Mouse (Mus musculus) heart, adult 2 months (tissue): ENCODE measurements at regions not wholly inside any gene's neighbourhood (a gene's known extent, or its start where the extent isn't known, plus 50 kb on each side); places are given as distances from the start of the nearest gene placed in this dataset.

Experiments
- DNase-seq, 2 experiments: peaks; one replicate each; pipeline ENCODE4 v3.0.0; 2021
- H3K27ac ChIP-seq: fragments of 200-600 bp; 2 replicates; pipeline ENCODE4 v1.8.1; 2022
- H3K27me3 ChIP-seq: fragments of 200-500 bp; 2 replicates; pipeline ENCODE4 v1.6.1; 2012; ENCODE audit warnings: mild to moderate bottlenecking, low read length, inconsistent platforms, mixed read lengths; ENCODE audit not compliant: control insufficient read depth, insufficient read depth
- H3K36me3 ChIP-seq: fragments of 200-500 bp; 2 replicates; pipeline ENCODE4 v1.6.1; 2012; ENCODE audit warnings: low read length, inconsistent platforms; ENCODE audit not compliant: control insufficient read depth, insufficient read depth
- H3K4me1 ChIP-seq: fragments of 200-500 bp; 2 replicates; pipeline ENCODE4 v1.6.1; 2011; ENCODE audit warnings: low read length; ENCODE audit not compliant: control insufficient read depth, insufficient read depth
- H3K4me3 ChIP-seq: fragments of 200-600 bp; 2 replicates; pipeline ENCODE4 v1.8.1; 2022
- H3K79me2 ChIP-seq: fragments of 200-500 bp; replicated peaks from 2 replicates; pipeline ENCODE4 v1.6.1; 2012; ENCODE audit warnings: mild to moderate bottlenecking, inconsistent platforms, low read length, moderate library complexity, mixed read lengths; ENCODE audit not compliant: control insufficient read depth, insufficient read depth
- H3K9ac ChIP-seq: fragments of 200-500 bp; 2 replicates; pipeline ENCODE4 v1.6.1; 2012; ENCODE audit warnings: low read depth, mild to moderate bottlenecking, control low read depth, inconsistent platforms, low read length, mixed read lengths
- CTCF ChIP-seq: fragments of 200-600 bp; IDR thresholded peaks from 2 replicates; pipeline ENCODE4 v1.8.1; 2022; ENCODE audit warnings: antibody characterized with exemption, mild to moderate bottlenecking, moderate library complexity
- EP300 ChIP-seq: fragments of 200-500 bp; IDR thresholded peaks from 2 replicates; pipeline ENCODE4 v1.6.1; 2011; ENCODE audit warnings: low read depth, low read length, control low read depth; ENCODE audit not compliant: insufficient read depth
- POLR2A ChIP-seq: fragments of 200-500 bp; IDR thresholded peaks from 2 replicates; pipeline ENCODE4 v1.6.1; 2011; ENCODE audit warnings: mild to moderate bottlenecking, low read depth, low read length, control low read depth; ENCODE audit not compliant: insufficient read depth
- WGBS: fragments of 180-500 bp; shearing (Covaris S2); methylation state at CpG from one replicate; pipeline ENCODE4 v1.1.7; 2018; 5-methylcytosine and 5-hydroxymethylcytosine counted together
- intact Hi-C: fragments of 180-260 bp; cut with DNase I; formaldehyde crosslinking; loops from one replicate; pipeline ENCODE4 v1.15.1; 2025

DNA sequence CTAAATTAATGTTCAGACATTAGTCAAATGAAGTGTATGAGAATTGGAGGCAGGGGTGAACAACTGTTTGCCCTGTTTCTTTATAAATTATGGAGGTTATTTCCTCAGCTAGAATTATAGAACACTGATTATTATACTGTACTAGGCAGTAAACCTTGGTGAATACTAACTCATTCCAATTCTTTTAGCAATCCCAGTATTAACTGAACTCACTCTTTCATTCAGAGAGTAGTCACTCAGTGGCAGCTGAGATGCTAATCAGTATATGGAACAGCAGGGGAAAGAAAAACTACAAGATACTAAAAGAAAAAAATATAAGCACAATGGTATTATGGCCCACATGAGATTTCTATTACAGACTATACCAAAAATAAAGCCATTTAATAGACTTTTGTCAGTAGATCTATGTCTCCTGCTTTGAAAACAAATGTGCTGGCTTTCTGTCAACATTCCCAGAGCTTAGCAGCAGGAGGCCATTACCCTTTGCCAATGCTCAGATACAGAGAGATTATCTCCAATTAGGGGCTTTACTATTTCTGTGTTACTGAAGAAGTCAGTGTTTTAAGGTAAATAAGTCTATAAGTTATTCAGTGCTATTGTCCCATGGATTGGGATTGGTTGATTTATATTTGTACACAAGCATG, 473.3 kb upstream of the Arrdc3 start:
- TF ChIP-seq POLR2A (no peak), EP300 (no peak), CTCF (no peak)
- intact Hi-C loops = no loop called here
- H3K36me3 ChIP-seq = no peaks in the 10 kb centered on the region

DNA sequence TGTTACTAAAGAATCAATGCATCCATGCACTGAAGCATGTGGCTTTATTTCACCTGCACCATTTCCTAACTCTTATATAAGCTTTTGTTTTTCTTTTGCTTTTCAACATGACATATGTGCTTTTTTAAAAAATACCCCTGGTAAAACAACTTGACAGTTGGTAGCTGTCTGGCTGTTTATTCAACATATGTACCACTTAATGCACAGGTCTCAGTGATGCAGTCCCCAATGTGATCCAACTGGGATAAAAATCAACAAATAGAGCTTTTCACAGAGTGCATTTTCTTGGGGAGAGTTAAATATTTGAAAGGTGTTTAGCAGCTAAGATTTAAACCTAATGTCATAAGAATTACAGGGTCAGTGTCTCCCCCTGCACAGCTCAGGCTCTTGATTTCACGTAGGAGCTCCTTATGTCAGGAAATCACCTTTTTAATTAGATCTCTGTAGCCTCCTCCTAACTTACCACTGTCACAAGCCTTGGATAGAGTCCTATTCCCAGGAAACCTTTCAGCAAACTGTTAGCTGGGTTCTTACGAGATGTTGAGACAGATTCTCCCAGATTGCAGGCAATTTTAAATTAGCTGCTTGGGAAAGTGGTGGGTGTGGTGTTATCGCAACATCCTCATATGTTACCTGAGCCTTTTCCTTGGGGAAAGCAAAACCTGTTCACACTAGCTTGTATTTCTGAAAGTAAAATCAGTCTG, 464.6 kb upstream of the Arrdc3 start:
- TF ChIP-seq EP300 (no peak), CTCF (no peak), POLR2A (no peak)

More for the DNA sequence above, 473.3 kb upstream of the Arrdc3 start:
- Histone ChIP-seq H3K27ac (no peak overlapping the region), H3K9ac (no peak overlapping the region), H3K4me1 (no peaks in the 10 kb centered on the region), H3K4me3 (no peak overlapping the region), H3K27me3 (no peaks in the 10 kb centered on the region), H3K79me2 (no peaks in the 10 kb centered on the region)
- DNase-seq = no peak

DNA sequence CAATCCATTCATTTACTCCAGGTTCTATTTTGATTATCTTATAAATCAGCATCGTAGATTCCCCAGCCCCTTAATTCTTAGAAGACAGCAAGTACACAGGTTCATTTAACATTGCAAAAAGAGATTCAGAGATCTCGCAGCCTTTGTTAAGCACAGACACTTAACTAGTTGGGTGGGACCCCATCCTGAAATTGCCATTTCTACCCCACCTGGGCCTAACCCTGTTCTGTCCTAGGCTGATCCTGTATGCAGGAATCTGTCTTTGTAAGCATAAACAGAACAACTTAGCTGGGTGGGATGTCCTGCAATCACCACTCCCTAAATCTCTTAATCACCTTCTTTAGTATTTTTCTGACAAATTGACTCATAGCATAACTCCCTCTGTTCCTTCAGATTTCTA, 462.8 kb upstream of the Arrdc3 start:
- WGBS = 79% methylated on average over 2 of the region's 2 CpGs
- intact Hi-C loops = no loop called here
- Histone ChIP-seq H3K27me3 (no peaks in the 10 kb centered on the region), H3K4me1 (no peaks in the 10 kb centered on the region), H3K4me3 (no peak overlapping the region), H3K79me2 (no peaks in the 10 kb centered on the region), H3K27ac (no peak overlapping the region), H3K36me3 (no peaks in the 10 kb centered on the region), H3K9ac (no peak overlapping the region)
- DNase-seq = no peak
- TF ChIP-seq POLR2A (no peak), CTCF (no peak), EP300 (no peak)

More for the DNA sequence above, 464.6 kb upstream of the Arrdc3 start:
- DNase-seq = no peak
- no peak overlapping the region for H3K27ac ChIP-seq
- no peaks in the 10 kb centered on the region for H3K79me2 ChIP-seq
- no peaks in the 10 kb centered on the region for H3K27me3 ChIP-seq
- H3K4me1 ChIP-seq = no peaks in the 10 kb centered on the region
- intact Hi-C loops = no loop called here
- WGBS = 70% methylated on average over 3 of the region's 3 CpGs
- no peak overlapping the region for H3K9ac ChIP-seq
- H3K36me3 ChIP-seq = no peaks in the 10 kb centered on the region
- no peak overlapping the region for H3K4me3 ChIP-seq
